In genomic region chr11:97971232-97971631, GRCm38 (mm10) we compare ENCODE assay signal across 9 mouse cellular contexts. TPM values are rescaled to one million over a fixed set of nuclear protein-coding genes. Genes with fewer than 3 reads are reported as not detected.
DNase-seq lines count a peak whose midpoint lies in the region; ATAC-seq and TF ChIP-seq lines count a peak whose summit lies in the region.
"Had no signal": no experiment of that assay in that cellular context is flagged by ENCODE, and none has a peak within 500 bp of the region (broad histone marks: within the 10 kb centered on the region; RNA-seq: fewer than 3 reads in every experiment).

No protein-coding gene starts in this region.

- H3K27me3 ChIP-seq in limb, embryonic 14.5 days (ENCODE audit: control insufficient read depth, insufficient read depth, low read length), result no peaks in the 10 kb centered on the region
- peaks cover 5% of the 10 kb centered on the region; the same call in 1 of the 2 replicates for H3K27me3 ChIP-seq in limb, embryonic 10.5 days (ENCODE audit: low read depth, poor library complexity, severe bottlenecking)
- peaks cover 35% of the 10 kb centered on the region for H3K27me3 ChIP-seq in heart, embryonic 13.5 days (replicated peaks)
- no peaks in the 10 kb centered on the region for H3K27me3 ChIP-seq in stomach, postnatal 0 days (ENCODE audit: control insufficient read depth, insufficient read depth, low read length)

- H3K4me3 ChIP-seq in limb, embryonic 14.5 days (replicated peaks; ENCODE audit: low read length), result no peak overlapping the region
- H3K4me3 ChIP-seq in limb, embryonic 10.5 days, result no peak overlapping the region
- no peak overlapping the region for H3K4me3 ChIP-seq in heart, embryonic 13.5 days
- H3K4me3 ChIP-seq in stomach, postnatal 0 days (ENCODE audit: low read depth, low read length), result no peak overlapping the region
- H3K4me3 ChIP-seq: limb, embryonic 12.5 days had no signal

- no peaks in the 10 kb centered on the region for H3K36me3 ChIP-seq in limb, embryonic 14.5 days (ENCODE audit: control insufficient read depth, insufficient read depth, low read length)
- no peaks in the 10 kb centered on the region for H3K36me3 ChIP-seq in limb, embryonic 10.5 days
- H3K36me3 ChIP-seq in heart, embryonic 13.5 days, result no peaks in the 10 kb centered on the region
- H3K36me3 ChIP-seq in stomach, postnatal 0 days (ENCODE audit: control insufficient read depth, insufficient read depth, low read length), result no peaks in the 10 kb centered on the region
- H3K36me3 ChIP-seq: limb, embryonic 12.5 days had no signal

- H3K4me1 ChIP-seq in limb, embryonic 14.5 days (ENCODE audit: control insufficient read depth, insufficient read depth, low read length), result no peaks in the 10 kb centered on the region
- H3K4me1 ChIP-seq in limb, embryonic 10.5 days, result no peaks in the 10 kb centered on the region
- H3K4me1 ChIP-seq in heart, embryonic 13.5 days, result peaks cover 21% of the 10 kb centered on the region
- H3K4me1 ChIP-seq in stomach, postnatal 0 days (replicated peaks; ENCODE audit: control insufficient read depth, insufficient read depth), result no peaks in the 10 kb centered on the region
- H3K4me1 ChIP-seq: limb, embryonic 12.5 days had no signal

- intact Hi-C loops in left cerebral cortex, postnatal 25 days (cut with DNase I), result no loop called here

- H3K9ac ChIP-seq in limb, embryonic 14.5 days (ENCODE audit: low read depth, low read length, severe bottlenecking), result no peak overlapping the region
- H3K9ac ChIP-seq in heart, embryonic 13.5 days, result no peak overlapping the region
- no peak overlapping the region for H3K9ac ChIP-seq in stomach, postnatal 0 days (ENCODE audit: low read length)
- H3K9ac ChIP-seq: limb, embryonic 12.5 days had no signal

- no peak overlapping the region for H3K27ac ChIP-seq in limb, embryonic 14.5 days (replicated peaks; ENCODE audit: low read depth, low read length)
- no peak overlapping the region for H3K27ac ChIP-seq in limb, embryonic 10.5 days
- no peak overlapping the region for H3K27ac ChIP-seq in heart, embryonic 13.5 days (replicated peaks)
- no peak overlapping the region for H3K27ac ChIP-seq in stomach, postnatal 0 days (replicated peaks)
- H3K27ac ChIP-seq: limb, embryonic 12.5 days had no signal

- peak; percentile 63 for DNase-seq in limb, embryonic 14.5 days (ENCODE audit: low spot score)
- no peak for DNase-seq in limb, embryonic 10.5 days (ENCODE audit: low spot score)
- DNase-seq in brain, embryonic 14.5 days (ENCODE audit: low read depth), result peak; percentile 72
- peak; percentile 84 to 97 for DNase-seq in left cerebral cortex, postnatal 25 days (ENCODE audit: low spot score in 2 of 2)
- DNase-seq in stomach, postnatal 0 days (ENCODE audit: low spot score), result peak; percentile 56
- DNase-seq in spleen, postnatal 36 days (ENCODE audit: low spot score in 2 of 2), result no peak
- no peak for DNase-seq in spleen, adult 12 weeks (ENCODE audit: low spot score)

- ATAC-seq in limb, embryonic 14.5 days (ENCODE audit: low FRiP score, low read depth), result no peak; the same call in 1 of the 2 replicates
- no peak for ATAC-seq in heart, embryonic 13.5 days (ENCODE audit: extremely low read depth, insufficient number of reproducible peaks, low FRiP score, low TSS enrichment)
- ATAC-seq in stomach, postnatal 0 days (ENCODE audit: low FRiP score, low TSS enrichment), result peak; percentile 64; the same call in 1 of the 2 replicates

- 30% methylated on average over 7 of the region's 7 CpGs for WGBS in limb, embryonic 14.5 days
- whole genome bisulfite sequencing in limb, embryonic 10.5 days, result 44% methylated on average over 7 of the region's 7 CpGs
- WGBS in heart, embryonic 13.5 days, result 9% methylated on average over 7 of the region's 7 CpGs
- WGBS in stomach, postnatal 0 days, result 14% methylated on average over 7 of the region's 7 CpGs

- TF ChIP-seq CTCF in brain, embryonic 14.5 days (IDR thresholded peaks at IDR 0.05; ENCODE audit: borderline replicate concordance, extremely low read depth, insufficient read depth, insufficient read length), result no peak
- TF ChIP-seq CTCF in stomach, postnatal 0 days (IDR thresholded peaks at IDR 0.05; ENCODE audit: low read depth), result peak; percentile 34; the same call in 1 of the 2 replicates

- no peaks in the 10 kb centered on the region for H3K9me3 ChIP-seq in limb, embryonic 14.5 days (ENCODE audit: control insufficient read depth, low read length)
- no peaks in the 10 kb centered on the region for H3K9me3 ChIP-seq in limb, embryonic 10.5 days (replicated peaks)
- H3K9me3 ChIP-seq in heart, embryonic 13.5 days, result no peaks in the 10 kb centered on the region
- no peaks in the 10 kb centered on the region for H3K9me3 ChIP-seq in stomach, postnatal 0 days (ENCODE audit: control insufficient read depth, low read length)
- H3K9me3 ChIP-seq: limb, embryonic 12.5 days had no signal

- H3K4me2 ChIP-seq in limb, embryonic 14.5 days (replicated peaks; ENCODE audit: low read depth, low read length, severe bottlenecking), result no peak overlapping the region
- H3K4me2 ChIP-seq in heart, embryonic 13.5 days, result peak overlapping the region; percentile 45
- peak overlapping the region; percentile 29 for H3K4me2 ChIP-seq in stomach, postnatal 0 days (replicated peaks; ENCODE audit: low read depth)
- H3K4me2 ChIP-seq: limb, embryonic 12.5 days had no signal

- no peak for TF ChIP-seq EP300 in stomach, postnatal 0 days (optimal IDR thresholded peaks at IDR 0.05)

- TF ChIP-seq POLR2A in limb, embryonic 14.5 days (IDR thresholded peaks at IDR 0.05; ENCODE audit: borderline replicate concordance, extremely low read depth, insufficient read depth, insufficient read length), result no peak
- no peak for TF ChIP-seq POLR2A in brain, embryonic 14.5 days (IDR thresholded peaks at IDR 0.05; ENCODE audit: borderline replicate concordance, extremely low read depth, insufficient read depth, insufficient read length, poor library complexity, severe bottlenecking)

RNA-seq across cellular contexts. Expression of gene Plxdc1, which starts 15.0 kb away (rescaled TPM):
- polyA plus RNA-seq in limb, embryonic 14.5 days (2012; rRNA removed), result 1.0 and 1.1 TPM in 2 replicates
- polyA plus RNA-seq in limb, embryonic 14.5 days (2014; fragmentation: Nextera tagmentation; extraction: Ambion mirVana), result 1.1 and 1.7 TPM in 2 replicates
- not detected in 2 replicates for polyA plus RNA-seq in limb, embryonic 10.5 days (2016; fragmentation: Nextera tagmentation; extraction: Ambion mirVana)
- polyA plus RNA-seq in brain, embryonic 14.5 days (2012; rRNA removed), result 0.67 and 0.90 TPM in 2 replicates
- 0.23 and 0.44 TPM in 2 replicates for polyA plus RNA-seq in heart, embryonic 13.5 days (2015; fragmentation: Nextera tagmentation; extraction: Ambion mirVana)
- total RNA-seq in left cerebral cortex, postnatal 25 days (2021), result 10 to 100 TPM; 22.0 to 22.4 TPM
- 0.40 and 0.45 TPM in 2 replicates for polyA plus RNA-seq in stomach, postnatal 0 days (2015; fragmentation: Nextera tagmentation; extraction: Ambion mirVana)
- polyA plus RNA-seq: limb, embryonic 12.5 days had no signal

RNA-seq across cellular contexts. Expression of gene Arl5c, which starts 24.7 kb away (rescaled TPM):
- polyA plus RNA-seq in limb, embryonic 14.5 days (2012; rRNA removed), result 2.4 and 2.7 TPM in 2 replicates
- 6.1 and 7.4 TPM in 2 replicates for polyA plus RNA-seq in limb, embryonic 14.5 days (2014; fragmentation: Nextera tagmentation; extraction: Ambion mirVana)
- 12.4 and 17.8 TPM in 2 replicates for polyA plus RNA-seq in limb, embryonic 10.5 days (2016; fragmentation: Nextera tagmentation; extraction: Ambion mirVana)
- polyA plus RNA-seq in brain, embryonic 14.5 days (2012; rRNA removed), result 0.89 and 1.1 TPM in 2 replicates
- 4.6 and 5.1 TPM in 2 replicates for polyA plus RNA-seq in heart, embryonic 13.5 days (2015; fragmentation: Nextera tagmentation; extraction: Ambion mirVana)
- 1 to 10 TPM in 1 of 2 experiments, under 1 TPM in 1; 0.89 to 1.7 TPM for total RNA-seq in left cerebral cortex, postnatal 25 days (2021)
- polyA plus RNA-seq in stomach, postnatal 0 days (2015; fragmentation: Nextera tagmentation; extraction: Ambion mirVana), result 7.5 and 9.8 TPM in 2 replicates

RNA-seq across cellular contexts. Expression of gene Cacnb1, which starts 51.6 kb away (rescaled TPM):
- polyA plus RNA-seq in limb, embryonic 14.5 days (2012; rRNA removed), result 51.4 and 54.1 TPM in 2 replicates
- polyA plus RNA-seq in limb, embryonic 14.5 days (2014; fragmentation: Nextera tagmentation; extraction: Ambion mirVana), result 20.9 and 21.5 TPM in 2 replicates
- polyA plus RNA-seq in limb, embryonic 10.5 days (2016; fragmentation: Nextera tagmentation; extraction: Ambion mirVana), result 3.4 and 6.5 TPM in 2 replicates
- 60.8 and 90.1 TPM in 2 replicates for polyA plus RNA-seq in brain, embryonic 14.5 days (2012; rRNA removed)
- polyA plus RNA-seq in heart, embryonic 13.5 days (2015; fragmentation: Nextera tagmentation; extraction: Ambion mirVana), result 6.0 and 6.7 TPM in 2 replicates
- total RNA-seq in left cerebral cortex, postnatal 25 days (2021), result 100 to 1,000 TPM; 155 to 167 TPM
- 4.2 and 4.9 TPM in 2 replicates for polyA plus RNA-seq in stomach, postnatal 0 days (2015; fragmentation: Nextera tagmentation; extraction: Ambion mirVana)

RNA-seq across cellular contexts. Expression of gene Rpl19, which starts 55.3 kb away (rescaled TPM):
- polyA plus RNA-seq in limb, embryonic 14.5 days (2012; rRNA removed), result 1,201 and 1,869 TPM in 2 replicates
- polyA plus RNA-seq in limb, embryonic 14.5 days (2014; fragmentation: Nextera tagmentation; extraction: Ambion mirVana), result 1,151 and 1,199 TPM in 2 replicates
- polyA plus RNA-seq in limb, embryonic 10.5 days (2016; fragmentation: Nextera tagmentation; extraction: Ambion mirVana), result 1,186 and 1,476 TPM in 2 replicates
- polyA plus RNA-seq in brain, embryonic 14.5 days (2012; rRNA removed), result 1,103 and 1,209 TPM in 2 replicates
- polyA plus RNA-seq in heart, embryonic 13.5 days (2015; fragmentation: Nextera tagmentation; extraction: Ambion mirVana), result 676 and 751 TPM in 2 replicates
- 100 to 1,000 TPM; 560 to 589 TPM for total RNA-seq in left cerebral cortex, postnatal 25 days (2021)
- polyA plus RNA-seq in stomach, postnatal 0 days (2015; fragmentation: Nextera tagmentation; extraction: Ambion mirVana), result 863 and 874 TPM in 2 replicates

Comparison
In these comparisons a context has a peak if more than half of its experiments do, and no peak if none do; other contexts are left out.
1. DNase-seq: peak in limb, embryonic 14.5 days (single experiment), brain, embryonic 14.5 days (single experiment), left cerebral cortex, postnatal 25 days (2 of 2) and stomach, postnatal 0 days (single experiment); none in limb, embryonic 10.5 days (single experiment), spleen, postnatal 36 days (0 of 2) and spleen, adult 12 weeks (single experiment).